Mouse (Mus musculus) small intestine, adult 2 months (tissue): ENCODE results near the gene Xcr1.

Source experiments
- CTCF ChIP-seq: fragments of 200-500 bp; IDR thresholded peaks from 2 replicates; pipeline ENCODE4 v1.5.1; 2012; ENCODE audit warnings: low read depth, mild to moderate bottlenecking, control low read depth, inconsistent platforms, low read length, moderate library complexity, mixed read lengths; ENCODE audit not compliant: insufficient replicate concordance, insufficient read length; ENCODE audit errors: extremely low read depth
- POLR2A ChIP-seq: fragments of 200-500 bp; IDR thresholded peaks from 2 replicates; pipeline ENCODE4 v1.6.1; 2012; ENCODE audit warnings: low read depth, mild to moderate bottlenecking, control low read depth, inconsistent platforms, low read length, moderate library complexity

DNA sequence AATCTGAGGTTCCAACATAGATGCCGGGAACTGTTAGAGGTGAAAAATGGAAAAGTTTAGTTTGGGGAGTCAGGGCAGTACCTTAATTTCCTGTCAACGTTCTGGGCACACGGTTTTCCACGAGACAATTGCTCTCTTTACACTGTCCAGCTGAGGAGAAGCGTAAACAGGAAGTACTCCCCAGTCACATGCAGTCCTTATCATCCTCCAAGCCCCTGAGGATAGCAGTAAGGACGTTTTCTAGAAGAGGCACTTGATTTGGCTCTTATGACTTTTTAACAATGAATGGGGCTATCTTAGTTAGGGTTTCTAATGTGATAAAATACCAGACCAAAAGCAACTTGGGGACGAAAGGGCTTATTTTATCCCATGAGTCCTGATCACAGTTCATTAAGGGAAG lies 53.2 kb downstream of the Xcr1 start:
- TF ChIP-seq CTCF (no peak), POLR2A (no peak)
